Mouse (Mus musculus): Measurements from ENCODE around the gene Cchcr1. TPM values are rescaled to one million over a fixed set of nuclear protein-coding genes. Genes with fewer than 3 reads are reported as not detected.

The Cchcr1 gene
- total RNA-seq, 2 experiments from 2014 or later = 2.3 to 2.9 TPM

GRCm38 (mm10) chr17:35551881-35552414 lies 35.0 kb downstream of the Cchcr1 start, which contains the start of gene Cdsn:
Gene Cdsn (plus strand): TSS chr17:35552128.
- intact Hi-C loops (cut with DNase I) = no loop called here
- DNase-seq = no peak

DNA sequence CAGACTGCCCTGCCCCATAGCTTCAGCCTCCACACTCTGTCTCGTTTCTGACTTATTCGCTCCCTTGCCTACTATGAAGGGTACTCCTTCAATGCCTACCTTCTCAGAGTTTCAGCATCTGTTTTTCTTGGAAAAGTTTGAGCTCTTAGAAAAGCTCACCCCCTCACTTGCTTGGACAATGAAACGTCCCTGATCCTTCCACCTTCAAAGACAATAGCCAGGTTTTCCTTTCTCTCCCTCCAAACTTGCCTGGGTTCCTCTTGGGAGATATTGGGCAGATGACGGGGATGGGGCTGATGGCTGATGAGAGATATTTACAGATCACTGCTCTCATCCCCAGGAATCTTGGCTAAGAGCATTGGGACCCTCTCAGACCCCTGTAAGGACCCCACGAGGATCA lies 37.4 kb downstream of the Cchcr1 start:
- DNase-seq = no peak
- intact Hi-C loops (cut with DNase I) = no loop called here

DNA sequence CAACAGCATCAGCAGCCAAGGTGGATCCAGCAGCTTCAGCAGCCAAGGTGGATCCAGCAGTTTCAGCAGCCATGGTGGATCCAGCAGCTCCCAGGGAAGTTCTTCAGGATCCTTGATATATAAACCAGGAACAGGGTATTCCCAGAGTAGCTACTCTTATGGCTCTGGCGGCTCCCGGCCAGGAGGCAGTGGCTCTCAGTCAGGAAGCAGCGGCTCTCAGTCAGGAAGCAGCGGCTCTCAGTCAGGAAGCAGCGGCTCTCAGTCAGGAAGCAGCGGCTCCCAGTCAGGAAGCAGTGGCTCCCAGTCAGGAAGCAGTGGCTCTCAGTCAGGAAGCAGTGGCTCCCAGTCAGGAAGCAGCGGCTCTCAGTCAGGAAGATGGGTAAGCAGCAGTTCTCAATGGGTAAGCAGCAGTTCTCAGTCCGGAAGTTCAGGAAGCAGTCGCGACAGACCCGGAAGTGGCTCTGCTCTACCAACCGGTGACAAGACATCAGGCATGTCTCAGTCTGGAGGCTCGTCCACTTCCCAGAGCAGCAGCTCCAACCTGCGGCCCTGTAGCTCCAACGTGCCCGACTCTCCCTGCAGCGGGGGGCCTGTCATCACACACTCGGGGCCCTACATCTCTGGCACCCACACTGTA lies 38.0 kb downstream of the Cchcr1 start:
- intact Hi-C loops (cut with DNase I) = no loop called here
- DNase-seq = no peak

DNA sequence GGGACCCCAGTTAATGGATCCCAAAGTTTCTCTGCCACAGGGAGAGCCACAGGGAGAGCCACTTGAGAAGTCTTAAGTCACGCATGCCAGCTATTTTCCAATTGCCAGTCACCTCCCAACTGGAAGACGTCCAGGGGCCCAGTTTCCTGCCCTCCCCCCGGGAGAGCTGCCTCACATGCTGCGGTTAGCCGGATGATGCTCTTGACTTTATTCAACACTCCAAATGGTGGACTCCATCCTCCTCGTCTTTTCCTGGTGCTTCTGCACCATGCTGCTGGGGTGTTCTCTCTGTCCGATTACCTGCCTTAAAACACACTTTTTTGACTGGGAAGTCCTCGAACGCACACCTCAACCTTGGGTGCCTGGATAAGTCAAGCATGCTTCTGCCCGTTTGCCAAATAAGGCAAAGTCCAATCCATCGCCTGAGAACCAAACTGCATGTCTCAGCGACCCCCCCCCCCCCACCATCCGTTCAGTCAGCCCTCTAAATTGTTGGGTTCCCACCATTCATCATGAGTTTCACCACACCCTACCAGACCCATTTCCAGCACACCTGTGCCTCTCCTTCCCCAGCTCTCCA lies 39.4 kb downstream of the Cchcr1 start:
- intact Hi-C loops (cut with DNase I) = no loop called here
- DNase-seq = no peak

DNA sequence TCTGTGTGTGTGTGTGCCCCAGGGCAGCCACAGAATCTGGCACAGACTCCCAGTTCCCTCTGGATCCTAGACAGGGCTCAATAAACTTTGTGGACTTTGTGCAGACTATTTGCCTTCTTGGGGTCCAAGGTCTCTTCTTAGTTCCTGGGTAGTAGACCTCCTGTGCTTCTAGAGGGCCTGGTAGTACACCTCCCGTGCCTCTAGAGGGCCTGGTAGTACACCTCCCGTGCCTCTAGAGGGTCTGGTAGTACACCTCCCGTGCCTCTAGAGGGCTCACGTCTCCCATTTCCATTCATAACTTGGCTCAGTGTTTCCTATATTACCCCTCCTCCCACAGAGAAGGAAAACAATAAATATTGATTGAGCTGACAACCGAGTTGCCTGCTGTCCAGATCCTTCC lies 39.9 kb downstream of the Cchcr1 start:
- DNase-seq = no peak

DNA sequence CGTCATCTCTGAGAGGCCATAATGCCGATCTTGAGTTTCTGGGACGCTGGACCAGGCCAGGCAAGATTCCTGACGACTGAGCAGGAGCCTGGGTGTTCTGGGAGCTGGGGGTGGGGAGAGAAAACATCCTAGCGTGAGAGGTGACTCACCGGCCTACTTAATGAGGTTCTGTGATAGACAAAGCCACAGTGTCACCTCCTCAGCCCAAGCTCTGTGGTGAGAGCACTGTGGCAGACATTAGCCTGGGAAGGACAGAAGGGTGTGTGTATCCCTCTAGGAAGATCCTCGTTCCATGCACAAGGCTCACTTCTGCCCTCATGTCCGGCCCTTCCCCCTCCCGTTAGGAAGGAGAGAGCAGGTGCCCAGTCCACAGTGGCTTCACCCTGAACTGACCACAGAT lies 40.5 kb downstream of the Cchcr1 start:
- intact Hi-C loops (cut with DNase I) = no loop called here
- DNase-seq = no peak

More for the DNA sequence above, 39.9 kb downstream of the Cchcr1 start:
- intact Hi-C loops (cut with DNase I) = no loop called here

DNA sequence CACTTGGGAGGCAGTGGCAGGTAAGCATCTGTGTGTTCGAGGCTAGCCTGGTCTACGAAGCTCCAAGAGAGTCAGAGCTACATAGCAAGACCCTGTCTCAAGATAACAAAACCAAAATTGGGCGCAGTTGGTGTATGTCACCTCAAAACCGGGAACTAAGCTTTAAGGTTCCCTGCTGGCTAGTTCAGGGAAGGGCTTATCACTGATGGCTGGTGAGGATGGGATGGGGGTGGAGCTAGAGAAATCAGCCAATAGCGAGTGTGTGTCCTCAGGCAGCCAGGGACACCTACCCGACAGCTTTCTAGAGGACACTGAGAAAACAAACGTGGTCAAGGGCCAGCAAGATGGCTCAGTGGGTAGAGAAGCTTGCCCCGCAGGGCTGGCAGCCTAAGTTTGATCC lies 41.3 kb downstream of the Cchcr1 start:
- intact Hi-C loops (cut with DNase I) = no loop called here
- DNase-seq = no peak

- intact Hi-C loops (cut with DNase I) = no loop called here
- no peak for DNase-seq
Observed at GRCm38 (mm10) chr17:35567150-35567549, 50.2 kb downstream of the Cchcr1 start, which contains the start of gene 2300002M23Rik. Gene 2300002M23Rik (plus strand): TSS chr17:35567450.

- intact Hi-C loops (cut with DNase I) = no loop called here
- no peak for DNase-seq
Observed at GRCm38 (mm10) chr17:35567767-35568166, 50.9 kb downstream of the Cchcr1 start.

- DNase-seq = no peak
- intact Hi-C loops (cut with DNase I) = no loop called here
Observed at GRCm38 (mm10) chr17:35569091-35569944, 52.4 kb downstream of the Cchcr1 start.

- DNase-seq = no peak
- intact Hi-C loops (cut with DNase I) = no loop called here
Observed at GRCm38 (mm10) chr17:35570836-35571235, 53.9 kb downstream of the Cchcr1 start.

- DNase-seq = no peak
- intact Hi-C loops (cut with DNase I) = no loop called here
Observed at GRCm38 (mm10) chr17:35571477-35571876, 54.6 kb downstream of the Cchcr1 start.

GRCm38 (mm10) chr17:35578211-35578610 lies 61.3 kb downstream of the Cchcr1 start:
- intact Hi-C loops (cut with DNase I) = loop anchor here (1.0 kb wide), 1 partner anchor 34 kb away; no protein-coding TSS in a partner anchor

More at GRCm38 (mm10) chr17:35578211-35578610, 61.3 kb downstream of the Cchcr1 start:
- DNase-seq = peak; percentile 73 to 85

Other genes starting within 250 kb of the Cchcr1 start
- 1 to 10 TPM; 1.1 to 1.4 TPM for gene H2-Q1, start 196.7 kb upstream of the Cchcr1 start, total RNA-seq (2021)
- 1 to 10 TPM in 1 of 2 experiments, under 1 TPM in 1; 0.64 to 1.4 TPM for gene H2-Q2, start 174.9 kb upstream of the Cchcr1 start, total RNA-seq (2021)
- 10 to 100 TPM; 10.1 to 13.8 TPM for gene H2-Q4, start 137.5 kb upstream of the Cchcr1 start, total RNA-seq (2021)
- gene H2-Q6, start 92.2 kb upstream of the Cchcr1 start, total RNA-seq (2021) = 1 to 10 TPM in 1 of 2 experiments, under 1 TPM in 1; 0.78 to 1.6 TPM
- 1 to 10 TPM in 1 of 2 experiments, under 1 TPM in 1; 0.94 to 2.1 TPM for gene H2-Q7, start 77.9 kb upstream of the Cchcr1 start, total RNA-seq (2021)
- gene H2-Q10, start 47.0 kb upstream of the Cchcr1 start, total RNA-seq (2021) = under 1 TPM; 0.19 to 0.33 TPM
- not detected for gene Pou5f1, start 11.1 kb upstream of the Cchcr1 start, total RNA-seq (2021)
- 1 to 10 TPM; 3.4 to 5.2 TPM for gene Tcf19, start 276 bp upstream of the Cchcr1 start, total RNA-seq (2021)
- gene Psors1c2, start 16.1 kb downstream of the Cchcr1 start, total RNA-seq (2021) = not detected
- under 1 TPM; 0.19 to 0.39 TPM for gene Cdsn, start 35.0 kb downstream of the Cchcr1 start, total RNA-seq (2021)
- gene 2300002M23Rik, start 50.4 kb downstream of the Cchcr1 start, total RNA-seq (2021) = not detected
- not detected for gene Sfta2, start 84.4 kb downstream of the Cchcr1 start, total RNA-seq (2021)
- not detected for gene Gm9573, start 109.5 kb downstream of the Cchcr1 start, total RNA-seq (2021)
- gene Mucl3, start 126.6 kb downstream of the Cchcr1 start, total RNA-seq (2021) = not detected
- 10 to 100 TPM; 31.9 to 33.0 TPM for gene Vars2, start 150.5 kb downstream of the Cchcr1 start, total RNA-seq (2021)
- gene Gtf2h4, start 156.6 kb downstream of the Cchcr1 start, total RNA-seq (2021) = 10 to 100 TPM; 16.9 to 17.4 TPM
- gene Ddr1, start 187.5 kb downstream of the Cchcr1 start, total RNA-seq (2021) = 10 to 100 TPM; 29.3 to 37.4 TPM